Mouse (Mus musculus) olfactory bulb, adult 2 months (tissue): Measurements from ENCODE around the gene Itga5. TPM values are rescaled to one million over a fixed set of nuclear protein-coding genes. Genes with fewer than 3 reads are reported as not detected.
"Not testable (repeated sequence)": the region's sequence is repeated elsewhere in the genome, so short reads cannot be mapped to it uniquely, and the experiment has no call there.

Source experiments
- H3K27ac ChIP-seq: fragments of 200-500 bp; 2 replicates; pipeline ENCODE4 v1.5.1; 2012; ENCODE audit warnings: low read depth, low read length; ENCODE audit not compliant: insufficient read depth
- H3K4me1 ChIP-seq: fragments of 200-500 bp; 2 replicates; pipeline ENCODE4 v1.6.1; 2012; ENCODE audit warnings: low read length; ENCODE audit not compliant: control insufficient read depth, insufficient read depth
- H3K4me3 ChIP-seq: fragments of 200-500 bp; 2 replicates; pipeline ENCODE4 v1.5.1; 2012; ENCODE audit warnings: mild to moderate bottlenecking, low read depth, low read length, moderate library complexity; ENCODE audit not compliant: insufficient read depth
- CTCF ChIP-seq: fragments of 200-500 bp; IDR thresholded peaks from 2 replicates; pipeline ENCODE4 v1.5.1; 2012; ENCODE audit warnings: low read depth, mild to moderate bottlenecking, low read length, moderate library complexity; ENCODE audit not compliant: insufficient read depth
- POLR2A ChIP-seq: fragments of 200-500 bp; IDR thresholded peaks from 2 replicates; pipeline ENCODE4 v1.6.1; 2012; ENCODE audit warnings: mild to moderate bottlenecking, low read depth, low read length, moderate library complexity; ENCODE audit not compliant: insufficient read depth
- WGBS: fragments of 180-500 bp; shearing (Covaris S2); methylation state at CpG from one replicate; pipeline ENCODE4 v1.1.7; 2018; 5-methylcytosine and 5-hydroxymethylcytosine counted together
- polyA plus RNA-seq: library from polyadenylated mRNA; stranded (reverse); fragments of >200 nt; gene quantifications from 2 replicates; pipeline ENCODE4 v1.2.4, GENCODE M21; 2012; ENCODE audit warnings: low replicate concordance; ENCODE audit not compliant: missing spikeins, insufficient read depth, insufficient read length

Gene Itga5
- polyA plus RNA-seq = not detected in 2 replicates

GRCm38 (mm10) chr15:103366376-103367149 lies at the start of gene Itga5:
TSS of gene Itga5 (minus strand) at chr15:103366763.
- TF ChIP-seq POLR2A = no peak
- TF ChIP-seq CTCF = no peak
- Histone ChIP-seq H3K27ac (no peak within 1 kb of the TSS), H3K4me3 (peak within 1 kb of the TSS; percentile 50), H3K4me1 (peaks cover 18% of the 10 kb centered on the region)
- WGBS = under 1% methylated on average over 49 of the region's 51 CpGs

DNA sequence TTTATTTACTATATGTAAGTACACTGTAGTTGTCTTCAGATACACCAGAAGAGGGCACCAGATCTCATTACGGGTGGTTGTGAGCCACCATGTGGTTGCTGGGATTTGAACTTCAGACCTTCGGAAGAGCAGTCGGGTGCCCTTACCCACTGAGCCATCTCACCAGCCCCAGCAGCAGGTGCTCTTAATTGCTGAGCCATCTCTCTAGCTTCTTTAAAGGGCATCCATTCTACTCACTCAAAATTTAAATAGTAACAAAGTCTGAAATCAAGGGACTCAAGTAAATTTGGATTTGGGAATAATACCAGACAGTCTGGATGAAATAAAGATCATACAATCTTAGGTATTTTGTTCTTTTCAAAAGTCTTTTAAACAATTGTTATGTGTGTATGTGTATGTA lies 39.0 kb upstream of the Itga5 start:
- 89% methylated on average over 3 of the region's 3 CpGs for WGBS
- not testable (repeated sequence) for H3K4me1 ChIP-seq, H3K4me3 ChIP-seq, H3K27ac ChIP-seq

GRCm38 (mm10) chr15:103401361-103401760 lies 34.8 kb upstream of the Itga5 start:
- no peaks in the 10 kb centered on the region for H3K4me1 ChIP-seq
- no peak overlapping the region for H3K4me3 ChIP-seq
- TF ChIP-seq POLR2A = no peak
- TF ChIP-seq CTCF = no peak
- WGBS = 93% methylated on average over 5 of the region's 5 CpGs
- H3K27ac ChIP-seq = no peak overlapping the region

DNA sequence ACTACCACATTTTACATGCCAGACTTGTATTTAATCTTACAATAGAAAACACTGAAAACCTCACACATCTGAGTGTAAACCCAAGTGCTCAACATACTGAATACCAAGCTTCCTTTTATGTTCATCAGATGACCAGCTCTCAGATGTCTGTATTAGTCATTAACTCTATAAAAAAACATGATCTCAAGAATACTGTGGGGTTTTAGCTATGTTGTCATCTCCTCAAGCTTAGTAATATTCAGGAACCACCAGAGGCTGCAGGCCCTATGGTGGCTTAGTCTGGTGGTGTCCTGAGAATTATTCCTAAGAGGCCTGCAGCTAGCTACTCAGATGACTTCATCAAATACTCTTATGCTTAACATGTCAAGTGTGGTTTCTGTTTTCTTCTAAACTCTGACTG lies 27.0 kb upstream of the Itga5 start:
- TF ChIP-seq POLR2A = no peak
- no peak for TF ChIP-seq CTCF
- Histone ChIP-seq H3K4me1 (no peaks in the 10 kb centered on the region), H3K4me3 (no peak overlapping the region), H3K27ac (no peak overlapping the region)

DNA sequence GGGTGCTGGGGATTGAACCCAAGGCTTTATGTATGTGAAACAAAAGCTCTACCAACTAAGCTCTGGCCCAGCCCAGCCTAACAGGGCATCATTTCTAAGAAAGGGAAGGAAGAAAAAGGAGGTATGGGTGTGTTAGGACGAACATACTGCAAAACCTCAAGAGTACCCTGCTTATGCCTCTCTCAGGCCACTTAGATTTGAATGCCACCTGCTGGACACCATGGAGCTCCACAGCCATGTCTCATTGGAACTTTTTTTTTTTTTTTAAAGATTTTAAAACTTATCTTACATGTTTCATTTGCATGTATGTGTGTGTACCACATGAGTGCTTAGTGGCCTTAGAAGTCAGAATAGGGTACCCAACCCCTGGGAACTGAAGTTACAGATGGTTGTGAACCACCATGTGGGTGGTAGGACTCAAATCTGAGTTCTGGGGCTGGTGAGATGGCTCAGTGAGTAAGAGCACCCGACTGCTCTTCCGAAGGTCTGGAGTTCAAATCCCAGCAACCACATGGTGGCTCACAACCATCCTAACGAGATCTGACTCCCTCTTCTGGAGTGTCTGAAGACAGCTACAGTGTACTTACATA lies 22.1 kb upstream of the Itga5 start:
- TF ChIP-seq POLR2A = no peak
- TF ChIP-seq CTCF = no peak
- 66% methylated on average over 4 of the region's 4 CpGs for WGBS
- Histone ChIP-seq H3K27ac (no peak overlapping the region), H3K4me3 (no peak overlapping the region), H3K4me1 (no peaks in the 10 kb centered on the region)

GRCm38 (mm10) chr15:103383771-103384488 lies 17.4 kb upstream of the Itga5 start:
- WGBS = 75% methylated on average over 7 of the region's 7 CpGs
- no peak for TF ChIP-seq POLR2A
- no peak for TF ChIP-seq CTCF
- 0 out of 2 replicates have a peak, but pooled peaks cover 3% of the 10 kb centered on the region for H3K4me1 ChIP-seq
- H3K4me3 ChIP-seq = no peak overlapping the region
- no peak overlapping the region for H3K27ac ChIP-seq

- Histone ChIP-seq H3K4me3 (no peak overlapping the region), H3K4me1 (peaks cover 11% of the 10 kb centered on the region; the same call in 1 of the 2 replicates), H3K27ac (no peak overlapping the region)
- WGBS = 39% methylated on average over 5 of the region's 5 CpGs
- TF ChIP-seq CTCF (no peak), POLR2A (no peak)
Observed at GRCm38 (mm10) chr15:103382795-103383406, 16.3 kb upstream of the Itga5 start.

DNA sequence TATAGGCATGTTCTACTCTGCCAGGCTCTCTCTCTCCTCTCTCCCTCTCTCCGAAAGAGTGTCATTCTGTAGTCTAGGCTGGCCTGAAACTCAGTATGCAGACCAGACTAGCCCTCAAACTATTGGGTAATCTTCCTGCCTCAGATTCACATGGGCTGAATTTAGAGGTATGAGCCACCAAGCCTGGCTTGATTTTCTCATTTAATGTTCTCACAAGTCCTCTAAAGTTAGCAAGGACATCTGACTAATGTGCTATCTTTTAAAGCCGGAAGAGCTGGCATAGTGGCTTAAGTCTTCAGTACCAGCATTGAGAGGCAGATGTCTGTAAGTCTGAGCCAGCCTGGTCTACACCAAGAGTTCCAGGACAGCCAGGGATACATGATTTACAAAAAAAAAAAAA lies 15.5 kb upstream of the Itga5 start:
- Histone ChIP-seq H3K27ac (no peak overlapping the region), H3K4me1 (peaks cover 13% of the 10 kb centered on the region; the same call in 1 of the 2 replicates), H3K4me3 (no peak overlapping the region)
- WGBS = 82% methylated on average over 2 of the region's 2 CpGs
- TF ChIP-seq POLR2A (no peak), CTCF (no peak)

GRCm38 (mm10) chr15:103378665-103379356 lies 12.2 kb upstream of the Itga5 start:
- 36% methylated on average over 3 of the region's 3 CpGs for WGBS
- TF ChIP-seq POLR2A (no peak), CTCF (no peak)
- H3K4me3 ChIP-seq = no peak overlapping the region
- H3K4me1 ChIP-seq = peaks cover 13% of the 10 kb centered on the region; the same call in 1 of the 2 replicates
- H3K27ac ChIP-seq = no peak overlapping the region
